Mouse (Mus musculus) bone marrow, adult 2 months (tissue): ENCODE measurements around the gene Arhgef39.

Source experiments
- CTCF ChIP-seq: fragments of 200-500 bp; IDR thresholded peaks from 2 replicates; pipeline ENCODE4 v1.5.1; 2011; ENCODE audit warnings: low read length, control low read depth; ENCODE audit not compliant: control insufficient read depth, insufficient read depth
- POLR2A ChIP-seq: fragments of 200-500 bp; IDR thresholded peaks from 2 replicates; pipeline ENCODE4 v1.6.1; 2011; ENCODE audit warnings: low read depth, mild to moderate bottlenecking, control low read depth, low read length, borderline replicate concordance; ENCODE audit not compliant: control insufficient read depth

DNA sequence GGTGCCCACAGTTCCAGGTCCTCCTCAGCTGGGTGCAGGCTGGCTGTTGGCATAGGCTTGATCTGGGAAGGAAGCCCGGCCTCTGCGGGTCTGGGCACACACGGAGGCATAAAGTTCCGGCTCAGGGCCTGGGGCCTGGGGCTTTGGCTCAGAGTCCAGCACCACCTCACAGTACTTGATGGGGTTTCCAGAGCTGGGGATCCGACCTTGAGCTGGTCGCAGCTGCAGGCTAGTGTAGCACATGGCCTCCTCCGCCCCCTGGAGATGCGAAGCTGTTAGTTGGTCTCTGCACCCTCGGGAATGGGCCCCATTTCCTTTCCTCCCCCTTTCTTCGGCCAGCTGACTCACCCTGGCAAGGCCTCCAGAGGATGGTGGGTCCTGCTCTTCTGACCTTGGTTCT is 16.9 kb downstream of the Arhgef39 start:
- TF ChIP-seq CTCF (no peak), POLR2A (no peak)
